Comparison of ENCODE assay signal across 8 mouse cellular contexts in the genomic region with DNA sequence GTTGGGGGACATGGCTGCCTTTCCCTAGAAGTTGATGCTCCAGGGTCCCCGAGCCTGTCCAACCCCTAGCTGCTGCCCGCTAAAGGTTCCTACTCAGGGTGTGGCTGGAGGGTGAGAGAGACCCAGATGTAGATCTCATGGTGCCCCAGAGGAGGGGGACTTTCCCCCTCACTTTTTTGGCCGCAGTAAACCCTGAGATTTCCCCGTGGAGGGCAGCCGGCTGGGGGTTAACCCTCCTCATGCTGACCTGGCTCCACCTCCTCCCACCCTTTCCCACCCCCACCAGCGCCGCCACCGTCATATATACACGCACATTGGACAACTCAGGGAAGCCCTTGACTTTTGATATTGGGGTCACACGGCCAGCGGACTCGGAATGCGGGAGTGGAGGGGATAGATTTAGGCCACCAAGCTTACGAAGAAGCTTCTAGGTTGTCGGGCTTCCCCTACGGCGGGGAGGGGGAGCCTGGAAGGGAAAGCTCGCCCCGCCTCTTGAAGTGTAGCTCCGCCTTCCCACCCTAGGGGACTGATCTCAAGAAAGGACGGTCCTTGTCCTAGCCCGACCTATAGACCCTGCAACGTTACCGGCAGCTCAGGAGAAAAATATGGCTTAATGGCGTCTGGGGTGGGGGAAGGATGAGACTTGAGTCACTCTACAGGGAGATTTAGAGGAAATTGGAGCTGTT. TPM values are rescaled to one million over a fixed set of nuclear protein-coding genes. Genes with fewer than 3 reads are reported as not detected.
DNase-seq lines count a peak whose midpoint lies in the region; ATAC-seq and TF ChIP-seq lines count a peak whose summit lies in the region.

No protein-coding gene starts in this region.

- H3K4me3 ChIP-seq in lung, embryonic 15.5 days, result peak overlapping the region; percentile 51
- peak overlapping the region; percentile 42 for H3K4me3 ChIP-seq in olfactory bulb, adult 2 months (ENCODE audit: insufficient read depth, low read depth, low read length)

- TF ChIP-seq CTCF in olfactory bulb, adult 2 months (IDR thresholded peaks at IDR 0.05; ENCODE audit: insufficient read depth, low read depth, low read length), result no peak

- peak overlapping the region; percentile 88 for H3K27ac ChIP-seq in lung, embryonic 15.5 days
- no peak overlapping the region for H3K27ac ChIP-seq in olfactory bulb, adult 2 months (ENCODE audit: insufficient read depth, low read depth, low read length)

- peak overlapping the region; percentile 80 for H3K4me2 ChIP-seq in lung, embryonic 15.5 days

- peak; percentile 90 for DNase-seq in A20 (ENCODE audit: low read depth, low spot score)
- DNase-seq in R1 (ENCODE audit: low read depth, low spot score), result peak; percentile 82
- DNase-seq in embryo, embryonic 9.5 days (ENCODE audit: extremely low spot score), result peak; percentile 72
- peak; percentile 89 for DNase-seq in heart, adult 8-10 months (ENCODE audit: low spot score)
- DNase-seq in kidney, adult 18-20 months, result peak; percentile 89
- DNase-seq in thymus, postnatal 4 days, result peak; percentile 87

- 1% methylated on average over 25 of the region's 25 CpGs for WGBS in lung, embryonic 15.5 days
- WGBS in olfactory bulb, adult 2 months, result 11% methylated on average over 25 of the region's 25 CpGs

- H3K9ac ChIP-seq in lung, embryonic 15.5 days, result peak overlapping the region; percentile 52

- TF ChIP-seq POLR2A in olfactory bulb, adult 2 months (IDR thresholded peaks at IDR 0.05; ENCODE audit: insufficient read depth, low read depth, low read length), result no peak

- H3K4me1 ChIP-seq in lung, embryonic 15.5 days, result peaks cover 24% of the 10 kb centered on the region
- H3K4me1 ChIP-seq in olfactory bulb, adult 2 months (ENCODE audit: control insufficient read depth, insufficient read depth, low read length), result peaks cover 20% of the 10 kb centered on the region

- ATAC-seq in lung, embryonic 15.5 days (ENCODE audit: borderline replicate concordance, extremely low read depth, low FRiP score, low TSS enrichment), result peak; percentile 72

- no peaks in the 10 kb centered on the region for H3K9me3 ChIP-seq in lung, embryonic 15.5 days

- H3K27me3 ChIP-seq in lung, embryonic 15.5 days, result no peaks in the 10 kb centered on the region

- H3K36me3 ChIP-seq in lung, embryonic 15.5 days, result peaks cover 11% of the 10 kb centered on the region; the same call in 1 of the 2 replicates

RNA-seq across cellular contexts. Expression of gene Stat6, which starts 0.9 kb away (rescaled TPM):
- total RNA-seq in heart, adult 8-10 months (2022), result 10 to 100 TPM; 38.4 to 43.7 (median 43.2) TPM
- polyA plus RNA-seq in lung, embryonic 15.5 days (2015; fragmentation: Nextera tagmentation; extraction: Ambion mirVana), result 33.1 and 37.6 TPM in 2 replicates
- polyA plus RNA-seq in olfactory bulb, adult 2 months (2012; ENCODE audit: insufficient read depth, insufficient read length, low replicate concordance, missing spikeins), result not detected in 2 replicates

RNA-seq across cellular contexts. Expression of gene Lrp1, which starts 22.7 kb away (rescaled TPM):
- total RNA-seq in heart, adult 8-10 months (2022), result 10 to 100 TPM; 64.0 to 88.9 (median 74.0) TPM
- polyA plus RNA-seq in lung, embryonic 15.5 days (2015; fragmentation: Nextera tagmentation; extraction: Ambion mirVana), result 72.6 and 73.6 TPM in 2 replicates
- 404 and 471 TPM in 2 replicates for polyA plus RNA-seq in olfactory bulb, adult 2 months (2012; ENCODE audit: insufficient read depth, insufficient read length, low replicate concordance, missing spikeins)

RNA-seq across cellular contexts. Expression of gene Nemp1, which starts 23.0 kb away (rescaled TPM):
- total RNA-seq in heart, adult 8-10 months (2022), result 1 to 10 TPM; 3.0 to 5.1 (median 3.6) TPM
- polyA plus RNA-seq in lung, embryonic 15.5 days (2015; fragmentation: Nextera tagmentation; extraction: Ambion mirVana), result 11.8 TPM in 2 replicates
- polyA plus RNA-seq in olfactory bulb, adult 2 months (2012; ENCODE audit: insufficient read depth, insufficient read length, low replicate concordance, missing spikeins), result not detected in 2 replicates

RNA-seq across cellular contexts. Expression of gene Nab2, which starts 24.7 kb away (rescaled TPM):
- 10 to 100 TPM in 1 of 4 experiments, 1 to 10 TPM in 3; 5.0 to 10.3 (median 6.6) TPM for total RNA-seq in heart, adult 8-10 months (2022)
- 14.2 and 15.4 TPM in 2 replicates for polyA plus RNA-seq in lung, embryonic 15.5 days (2015; fragmentation: Nextera tagmentation; extraction: Ambion mirVana)
- not detected in 2 replicates for polyA plus RNA-seq in olfactory bulb, adult 2 months (2012; ENCODE audit: insufficient read depth, insufficient read length, low replicate concordance, missing spikeins)

Comparison
In these comparisons a context has a peak if more than half of its experiments do, and no peak if none do; other contexts are left out.
1. RNA of gene Nemp1, which starts 23.0 kb away (polyA plus RNA-seq): 11.8 TPM in lung, embryonic 15.5 days; not detected in olfactory bulb, adult 2 months; every median in the first group is over 10 times any median in the second.
2. Peak in every context shown above with its lines, with median percentiles within 50 percentile points of each other: DNase-seq.